Mouse (Mus musculus) kidney, postnatal 0 days (tissue): ENCODE data around the gene Commd7. TPM values are rescaled to one million over a fixed set of nuclear protein-coding genes. Genes with fewer than 3 reads are reported as not detected.
"Not testable (repeated sequence)": the region's sequence is repeated elsewhere in the genome, so short reads cannot be mapped to it uniquely, and the experiment has no call there.

ENCODE experiments used
- ATAC-seq: fragments of 200-750 bp; cut with Nextera tagmentation; replicated peaks from 2 replicates; pipeline ENCODE4 v1.8.0; 2017; ENCODE audit warnings: low read depth, moderate number of reproducible peaks, moderate TSS enrichment, moderate library complexity; ENCODE audit not compliant: low FRiP score
- DNase-seq: peaks from one replicate; pipeline ENCODE4 v3.0.0-alpha.2; 2016; ENCODE audit warnings: low spot score
- H3K27ac ChIP-seq: fragments of 300-500 bp; sonication (generic); 2 replicates; pipeline ENCODE4 v1.5.1; 2014; ENCODE audit warnings: mild to moderate bottlenecking
- H3K27me3 ChIP-seq: fragments of 300-500 bp; sonication (generic); 2 replicates; pipeline ENCODE4 v1.6.1; 2014; ENCODE audit warnings: low read length, mixed read lengths; ENCODE audit not compliant: insufficient read depth
- H3K36me3 ChIP-seq: fragments of 300-500 bp; sonication (generic); 2 replicates; pipeline ENCODE4 v1.6.1; 2014; ENCODE audit warnings: low read length, mixed read lengths; ENCODE audit not compliant: insufficient read depth
- H3K4me1 ChIP-seq: fragments of 300-500 bp; sonication (generic); replicated peaks from 2 replicates; pipeline ENCODE4 v1.6.1; 2014; ENCODE audit warnings: antibody characterized with exemption, low read length, mixed read lengths; ENCODE audit not compliant: insufficient read depth
- H3K4me2 ChIP-seq: fragments of 300-500 bp; sonication (generic); 2 replicates; pipeline ENCODE4 v1.6.1; 2014; ENCODE audit warnings: mild to moderate bottlenecking, low read length, moderate library complexity, mixed read lengths
- H3K4me3 ChIP-seq: fragments of 300-500 bp; sonication (generic); replicated peaks from 2 replicates; pipeline ENCODE4 v1.5.1; 2014; ENCODE audit warnings: low read depth, low read length
- H3K9ac ChIP-seq: fragments of 300-500 bp; sonication (generic); 2 replicates; pipeline ENCODE4 v1.6.1; 2014; ENCODE audit warnings: low read depth, low read length
- H3K9me3 ChIP-seq: fragments of 300-500 bp; sonication (generic); replicated peaks from 2 replicates; pipeline ENCODE4 v1.6.1; 2016; ENCODE audit warnings: low read length, inconsistent platforms, mixed read lengths
- CTCF ChIP-seq: IDR thresholded peaks from 2 replicates; pipeline ENCODE4 v1.5.1; 2016; ENCODE audit warnings: antibody characterized with exemption, low read depth, mild to moderate bottlenecking, moderate library complexity
- WGBS: fragments of 180-500 bp; shearing (Covaris S2); extraction: QIAGEN DNeasy Blood & Tissue Kit; methylation state at CpG from one replicate; pipeline ENCODE4 v1.1.7; 2014; 5-methylcytosine and 5-hydroxymethylcytosine counted together
- polyA plus RNA-seq: library from polyadenylated mRNA; unstranded; fragments of >200 nt; fragmentation: Nextera tagmentation; extraction: Ambion mirVana; gene quantifications from 2 replicates; pipeline ENCODE4 v1.2.1, GENCODE M21; 2015

Commd7 gene
- 78.7 and 78.8 TPM in 2 replicates for polyA plus RNA-seq

- Histone ChIP-seq H3K4me2 (peak within 1 kb of the TSS; percentile 70), H3K36me3 (peaks cover 14% of the 10 kb centered on the region; the same call in 1 of the 2 replicates), H3K4me1 (peaks cover 4% of the 10 kb centered on the region), H3K9ac (peak within 1 kb of the TSS; percentile 96), H3K4me3 (peak within 1 kb of the TSS; percentile 88), H3K27ac (peak within 1 kb of the TSS; percentile 97), H3K9me3 (no peaks in the 10 kb centered on the region), H3K27me3 (no peaks in the 10 kb centered on the region)
- no peak for TF ChIP-seq CTCF
- ATAC-seq (peak; percentile 85), DNase-seq (peak; percentile 83)
- WGBS = 5% methylated on average over 53 of the region's 53 CpGs
Measured at GRCm38 (mm10) chr2:153631976-153632870, at the start of gene Commd7. Commd7 (minus strand) TSS chr2:153632781.

GRCm38 (mm10) chr2:153679959-153680358 is 47.4 kb upstream of the Commd7 start:
- Histone ChIP-seq H3K4me3 (no peak overlapping the region), H3K4me2 (no peak overlapping the region), H3K9me3 (no peaks in the 10 kb centered on the region), H3K9ac (no peak overlapping the region), H3K27me3 (no peaks in the 10 kb centered on the region), H3K4me1 (no peaks in the 10 kb centered on the region), H3K27ac (no peak overlapping the region), H3K36me3 (peaks cover 11% of the 10 kb centered on the region; the same call in 1 of the 2 replicates)
- ATAC-seq (no peak), DNase-seq (no peak)
- 92% methylated on average over 1 of the region's 1 CpGs for WGBS
- no peak for TF ChIP-seq CTCF

- Histone ChIP-seq H3K9me3 (no peaks in the 10 kb centered on the region), H3K4me3 (no peak overlapping the region), H3K4me1 (no peaks in the 10 kb centered on the region), H3K4me2 (no peak overlapping the region), H3K27ac (no peak overlapping the region), H3K9ac (no peak overlapping the region), H3K36me3 (peaks cover 11% of the 10 kb centered on the region; the same call in 1 of the 2 replicates), H3K27me3 (no peaks in the 10 kb centered on the region)
- WGBS = 84% methylated on average over 7 of the region's 7 CpGs
- TF ChIP-seq CTCF = no peak
- ATAC-seq = no peak
- DNase-seq = no peak
Measured at GRCm38 (mm10) chr2:153677550-153677949, 45.0 kb upstream of the Commd7 start.

- no peak for ATAC-seq
- DNase-seq = no peak
- Histone ChIP-seq H3K36me3 (peaks cover 11% of the 10 kb centered on the region; the same call in 1 of the 2 replicates), H3K27me3 (no peaks in the 10 kb centered on the region), H3K4me3 (no peak overlapping the region), H3K9me3 (no peaks in the 10 kb centered on the region), H3K4me2 (no peak overlapping the region), H3K27ac (no peak overlapping the region), H3K4me1 (no peaks in the 10 kb centered on the region), H3K9ac (no peak overlapping the region)
- WGBS = 92% methylated on average over 6 of the region's 6 CpGs
- no peak for TF ChIP-seq CTCF
Measured at GRCm38 (mm10) chr2:153676944-153677343, 44.4 kb upstream of the Commd7 start.

- H3K4me2 ChIP-seq, H3K4me1 ChIP-seq, H3K27ac ChIP-seq, H3K27me3 ChIP-seq, ATAC-seq, H3K9me3 ChIP-seq, H3K4me3 ChIP-seq, DNase-seq, H3K9ac ChIP-seq: not testable (repeated sequence)
- 87% methylated on average over 1 of the region's 1 CpGs for WGBS
- peaks cover 11% of the 10 kb centered on the region; the same call in 1 of the 2 replicates for H3K36me3 ChIP-seq
Measured at GRCm38 (mm10) chr2:153675364-153675763, 42.8 kb upstream of the Commd7 start.

- Histone ChIP-seq H3K27me3 (no peaks in the 10 kb centered on the region), H3K36me3 (peaks cover 5% of the 10 kb centered on the region; the same call in 1 of the 2 replicates), H3K27ac (no peak overlapping the region), H3K4me3 (no peak overlapping the region), H3K9ac (no peak overlapping the region), H3K4me1 (no peaks in the 10 kb centered on the region), H3K9me3 (no peaks in the 10 kb centered on the region), H3K4me2 (no peak overlapping the region)
- ATAC-seq (no peak), DNase-seq (no peak)
- TF ChIP-seq CTCF = peak; percentile 35
- 96% methylated on average over 2 of the region's 2 CpGs for whole genome bisulfite sequencing
Measured at GRCm38 (mm10) chr2:153672619-153673018, 40.0 kb upstream of the Commd7 start.
